Mouse (Mus musculus) thymus, adult 2 months (tissue): ENCODE results near the gene Mamdc2.

ENCODE experiments used
- CTCF ChIP-seq: fragments of 200-500 bp; IDR thresholded peaks from 2 replicates; pipeline ENCODE4 v1.5.1; 2012; ENCODE audit warnings: mild to moderate bottlenecking, control low read depth, low read length, moderate library complexity, borderline replicate concordance; ENCODE audit not compliant: control insufficient read depth, poor library complexity, insufficient read depth; ENCODE audit errors: extremely low read depth
- POLR2A ChIP-seq: fragments of 200-500 bp; IDR thresholded peaks from 2 replicates; pipeline ENCODE4 v1.6.1; 2012; ENCODE audit warnings: mild to moderate bottlenecking, low read length, control low read depth, moderate library complexity; ENCODE audit not compliant: control insufficient read depth, poor library complexity, insufficient read depth; ENCODE audit errors: extremely low read depth

DNA sequence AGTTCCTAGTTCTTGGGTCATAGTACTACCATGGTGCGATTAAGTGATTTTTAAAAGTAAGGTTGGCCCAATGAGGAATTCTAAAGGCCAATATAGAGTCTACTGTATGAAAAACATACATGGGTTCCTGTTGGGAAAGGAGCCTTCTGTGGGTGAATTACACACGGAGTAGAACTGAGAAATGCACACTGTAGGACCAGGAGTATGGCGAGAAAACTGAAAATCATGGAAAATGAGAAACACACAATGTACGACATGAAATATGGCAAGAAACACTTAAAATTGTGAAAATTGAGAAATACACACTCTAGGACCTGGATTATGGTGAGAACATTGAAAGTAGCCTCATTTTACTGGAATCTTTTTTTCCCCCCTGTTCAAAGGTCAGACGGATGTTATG lies 91.0 kb downstream of the Mamdc2 start:
- no peak for TF ChIP-seq CTCF
- TF ChIP-seq POLR2A: no peak
